In the genomic region with DNA sequence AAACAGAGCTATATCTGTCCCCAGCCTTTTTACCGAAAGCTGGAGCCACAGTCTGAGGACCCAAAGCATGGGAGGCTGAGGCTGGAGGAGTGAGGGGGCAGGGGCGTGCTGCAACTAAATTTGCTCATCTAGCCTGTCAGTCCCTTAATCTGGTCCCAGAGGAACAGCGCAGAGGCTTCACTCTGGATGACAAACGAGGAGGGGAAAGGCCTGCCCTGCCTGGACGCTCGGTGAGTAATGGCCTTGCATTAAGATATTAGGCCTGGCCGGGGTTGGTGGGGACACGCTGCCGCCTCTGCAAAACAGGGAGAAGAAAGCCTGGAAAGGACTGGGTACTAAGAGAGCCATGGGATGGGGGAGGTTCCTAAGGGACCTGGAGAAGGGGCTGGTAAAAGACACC, we compare ENCODE assay signal across 29 mouse cellular contexts. TPM values are rescaled to one million over a fixed set of nuclear protein-coding genes. Genes with fewer than 3 reads are reported as not detected.
DNase-seq lines count a peak whose midpoint lies in the region; ATAC-seq lines count a peak whose summit lies in the region.
"Had no signal": no experiment of that assay in that cellular context is flagged by ENCODE, and none has a peak within 500 bp of the region (broad histone marks: within the 10 kb centered on the region; RNA-seq: fewer than 3 reads in every experiment).

No protein-coding gene starts in this region.

- H3K9ac ChIP-seq in hindbrain, embryonic 16.5 days (ENCODE audit: low read depth, low read length): no peak overlapping the region
- H3K9ac ChIP-seq in neural tube, embryonic 12.5 days: no peak overlapping the region
- H3K9ac ChIP-seq in hindbrain, embryonic 12.5 days: no peak overlapping the region
- H3K9ac ChIP-seq: embryonic facial prominence, embryonic 12.5 days; forebrain, embryonic 13.5 days; heart, embryonic 13.5 days; liver, embryonic 13.5 days had no signal

- peak; percentile 15 for DNase-seq in hindbrain, embryonic 10.5 days (ENCODE audit: low spot score)
- DNase-seq in neural tube, embryonic 10.5 days (ENCODE audit: extremely low spot score, low spot score): no peak
- DNase-seq in thymus, postnatal 0 days (ENCODE audit: low spot score): no peak
- DNase-seq: cerebellum, postnatal 10 days; gastrocnemius, postnatal 36 days; heart, adult 2 months; heart, postnatal 14 days; kidney, adult 18-20 months; layer of hippocampus, adult 9-11 months; liver, embryonic 13.5 days; lung, adult 2 months; lung, postnatal 14 days; thymus, postnatal 25 days had no signal

- no peak overlapping the region for H3K4me3 ChIP-seq in hindbrain, embryonic 10.5 days
- no peak overlapping the region for H3K4me3 ChIP-seq in hindbrain, embryonic 16.5 days (ENCODE audit: low read length)
- no peak overlapping the region for H3K4me3 ChIP-seq in neural tube, embryonic 12.5 days
- no peak overlapping the region for H3K4me3 ChIP-seq in hindbrain, embryonic 12.5 days
- H3K4me3 ChIP-seq: embryonic facial prominence, embryonic 12.5 days; forebrain, embryonic 13.5 days; heart, adult 2 months; heart, embryonic 13.5 days; liver, embryonic 13.5 days had no signal

- no peaks in the 10 kb centered on the region for H3K9me3 ChIP-seq in hindbrain, embryonic 10.5 days
- no peaks in the 10 kb centered on the region for H3K9me3 ChIP-seq in hindbrain, embryonic 16.5 days (ENCODE audit: control insufficient read depth, low read length)
- no peaks in the 10 kb centered on the region for H3K9me3 ChIP-seq in neural tube, embryonic 12.5 days
- H3K9me3 ChIP-seq in hindbrain, embryonic 12.5 days (replicated peaks): no peaks in the 10 kb centered on the region
- H3K9me3 ChIP-seq: embryonic facial prominence, embryonic 12.5 days; forebrain, embryonic 13.5 days; heart, embryonic 13.5 days; liver, embryonic 13.5 days had no signal

- no peak for ATAC-seq in hindbrain, embryonic 16.5 days
- ATAC-seq in neural tube, embryonic 12.5 days (ENCODE audit: low FRiP score, low read depth): no peak
- no peak for ATAC-seq in hindbrain, embryonic 12.5 days (ENCODE audit: low FRiP score)
- ATAC-seq in megakaryocyte, adult 5-6 weeks (ENCODE audit: poor library complexity, severe bottlenecking): no peak
- ATAC-seq: forebrain, embryonic 13.5 days had no signal

- no peaks in the 10 kb centered on the region for H3K36me3 ChIP-seq in hindbrain, embryonic 10.5 days
- no peaks in the 10 kb centered on the region for H3K36me3 ChIP-seq in hindbrain, embryonic 16.5 days (ENCODE audit: control insufficient read depth, insufficient read depth, low read length)
- no peaks in the 10 kb centered on the region for H3K36me3 ChIP-seq in neural tube, embryonic 12.5 days
- H3K36me3 ChIP-seq in hindbrain, embryonic 12.5 days: no peaks in the 10 kb centered on the region
- H3K36me3 ChIP-seq: embryonic facial prominence, embryonic 12.5 days; heart, embryonic 13.5 days; liver, embryonic 13.5 days had no signal

- peaks cover 59% of the 10 kb centered on the region for H3K4me1 ChIP-seq in hindbrain, embryonic 10.5 days (replicated peaks)
- peaks cover 20% of the 10 kb centered on the region for H3K4me1 ChIP-seq in hindbrain, embryonic 16.5 days (ENCODE audit: control insufficient read depth, insufficient read depth, low read depth, low read length)
- H3K4me1 ChIP-seq in neural tube, embryonic 12.5 days: peaks cover 40% of the 10 kb centered on the region
- peaks cover 65% of the 10 kb centered on the region for H3K4me1 ChIP-seq in hindbrain, embryonic 12.5 days

- peak overlapping the region; percentile 66 for H3K27ac ChIP-seq in hindbrain, embryonic 10.5 days
- no peak overlapping the region for H3K27ac ChIP-seq in hindbrain, embryonic 16.5 days (ENCODE audit: low read depth, low read length)
- peak overlapping the region; percentile 44 for H3K27ac ChIP-seq in neural tube, embryonic 12.5 days
- H3K27ac ChIP-seq in hindbrain, embryonic 12.5 days: peak overlapping the region; percentile 67
- H3K27ac ChIP-seq: embryonic facial prominence, embryonic 12.5 days; forebrain, embryonic 13.5 days; heart, adult 2 months; heart, embryonic 13.5 days; liver, embryonic 13.5 days had no signal

- WGBS in hindbrain, embryonic 10.5 days: 49% methylated on average over 9 of the region's 9 CpGs
- WGBS in hindbrain, embryonic 16.5 days: 40% methylated on average over 9 of the region's 9 CpGs
- 46% methylated on average over 9 of the region's 9 CpGs for WGBS in neural tube, embryonic 12.5 days
- WGBS in hindbrain, embryonic 12.5 days: 34% methylated on average over 9 of the region's 9 CpGs

- no peak overlapping the region for H3K4me2 ChIP-seq in hindbrain, embryonic 16.5 days (ENCODE audit: low read length)
- H3K4me2 ChIP-seq in neural tube, embryonic 12.5 days (replicated peaks): peak overlapping the region; percentile 9
- no peak overlapping the region for H3K4me2 ChIP-seq in hindbrain, embryonic 12.5 days (replicated peaks)
- H3K4me2 ChIP-seq: embryonic facial prominence, embryonic 12.5 days; forebrain, embryonic 13.5 days; heart, embryonic 13.5 days; liver, embryonic 13.5 days had no signal

- peaks cover 76% of the 10 kb centered on the region for H3K27me3 ChIP-seq in hindbrain, embryonic 10.5 days (ENCODE audit: insufficient read depth, poor library complexity, severe bottlenecking)
- H3K27me3 ChIP-seq in hindbrain, embryonic 16.5 days (replicated peaks; ENCODE audit: control insufficient read depth, insufficient read depth, low read length): no peaks in the 10 kb centered on the region
- peaks cover 13% of the 10 kb centered on the region for H3K27me3 ChIP-seq in neural tube, embryonic 12.5 days (replicated peaks)
- peaks cover 40% of the 10 kb centered on the region for H3K27me3 ChIP-seq in hindbrain, embryonic 12.5 days

RNA-seq across cellular contexts. Expression of gene Prss56, which starts 10.8 kb away (rescaled TPM):
- 0.34 and 5.8 TPM in 2 replicates for polyA plus RNA-seq in hindbrain, embryonic 10.5 days (2016; fragmentation: Nextera tagmentation; extraction: Ambion mirVana)
- 2.1 and 2.6 TPM in 2 replicates for polyA plus RNA-seq in hindbrain, embryonic 16.5 days (2015; fragmentation: Nextera tagmentation; extraction: Ambion mirVana)
- polyA plus RNA-seq in neural tube, embryonic 12.5 days (2016; fragmentation: Nextera tagmentation; extraction: Ambion mirVana): 2.7 and 4.6 TPM in 2 replicates
- 3.6 and 9.3 TPM in 2 replicates for polyA plus RNA-seq in hindbrain, embryonic 12.5 days (2016; fragmentation: Nextera tagmentation; extraction: Ambion mirVana)
- 0.10 and 0.36 TPM in 2 replicates for polyA plus RNA-seq in thymus, postnatal 0 days (2015; fragmentation: Nextera tagmentation; extraction: Ambion mirVana)
- total RNA-seq in megakaryocyte, adult 5-6 weeks (2015): not detected in 2 replicates
- not detected in 2 replicates for total RNA-seq in megakaryocyte, adult 5-6 weeks (2017)
- total RNA-seq: gastrocnemius, adult 18-20 months; gastrocnemius, postnatal 36 days; heart, adult 2 months; heart, postnatal 14 days; megakaryocyte progenitor cell, adult 5-6 weeks had no signal
- polyA plus RNA-seq: heart, adult 2 months; kidney, embryonic 16.5 days; large intestine, adult 2 months; liver, embryonic 13.5 days; lung, adult 2 months had no signal

RNA-seq across cellular contexts. Expression of gene Ecel1, which starts 16.0 kb away (rescaled TPM):
- polyA plus RNA-seq in hindbrain, embryonic 10.5 days (2016; fragmentation: Nextera tagmentation; extraction: Ambion mirVana): 5.4 and 21.9 TPM in 2 replicates
- polyA plus RNA-seq in hindbrain, embryonic 16.5 days (2015; fragmentation: Nextera tagmentation; extraction: Ambion mirVana): 34.9 and 40.2 TPM in 2 replicates
- 65.3 and 70.1 TPM in 2 replicates for polyA plus RNA-seq in neural tube, embryonic 12.5 days (2016; fragmentation: Nextera tagmentation; extraction: Ambion mirVana)
- 29.2 and 33.6 TPM in 2 replicates for polyA plus RNA-seq in hindbrain, embryonic 12.5 days (2016; fragmentation: Nextera tagmentation; extraction: Ambion mirVana)
- polyA plus RNA-seq in thymus, postnatal 0 days (2015; fragmentation: Nextera tagmentation; extraction: Ambion mirVana): 0.32 and 0.55 TPM in 2 replicates
- total RNA-seq in megakaryocyte, adult 5-6 weeks (2015): not detected in 2 replicates
- not detected in 2 replicates for total RNA-seq in megakaryocyte, adult 5-6 weeks (2017)
- total RNA-seq: gastrocnemius, adult 18-20 months; gastrocnemius, postnatal 36 days; heart, adult 2 months; heart, postnatal 14 days; megakaryocyte progenitor cell, adult 5-6 weeks had no signal
- polyA plus RNA-seq: liver, embryonic 13.5 days; lung, adult 2 months had no signal

RNA-seq across cellular contexts. Expression of gene Chrnd, which starts 18.1 kb away (rescaled TPM):
- 0.10 TPM in 1 of 2 replicates, not detected in the other for polyA plus RNA-seq in hindbrain, embryonic 10.5 days (2016; fragmentation: Nextera tagmentation; extraction: Ambion mirVana)
- 0.62 TPM in 1 of 2 replicates, not detected in the other for polyA plus RNA-seq in hindbrain, embryonic 16.5 days (2015; fragmentation: Nextera tagmentation; extraction: Ambion mirVana)
- 0.53 and 0.60 TPM in 2 replicates for polyA plus RNA-seq in neural tube, embryonic 12.5 days (2016; fragmentation: Nextera tagmentation; extraction: Ambion mirVana)
- polyA plus RNA-seq in hindbrain, embryonic 12.5 days (2016; fragmentation: Nextera tagmentation; extraction: Ambion mirVana): 0.14 and 0.64 TPM in 2 replicates
- polyA plus RNA-seq in thymus, postnatal 0 days (2015; fragmentation: Nextera tagmentation; extraction: Ambion mirVana): 0.14 and 0.24 TPM in 2 replicates
- not detected in 2 replicates for total RNA-seq in megakaryocyte, adult 5-6 weeks (2015)
- total RNA-seq in megakaryocyte, adult 5-6 weeks (2017): not detected in 2 replicates
- total RNA-seq: heart, adult 2 months; heart, postnatal 14 days; left cerebral cortex, adult 18-20 months; left cerebral cortex, postnatal 36 days; megakaryocyte progenitor cell, adult 5-6 weeks; MEL had no signal
- polyA plus RNA-seq: cortical plate, adult 2 months; forebrain, embryonic 13.5 days; heart, adult 2 months; heart, embryonic 13.5 days; large intestine, adult 2 months; stomach, embryonic 14.5 days had no signal

RNA-seq across cellular contexts. Expression of gene Chrng, which starts 32.1 kb away (rescaled TPM):
- 0.37 and 1.3 TPM in 2 replicates for polyA plus RNA-seq in hindbrain, embryonic 10.5 days (2016; fragmentation: Nextera tagmentation; extraction: Ambion mirVana)
- 0.96 TPM in 1 of 2 replicates, not detected in the other for polyA plus RNA-seq in hindbrain, embryonic 16.5 days (2015; fragmentation: Nextera tagmentation; extraction: Ambion mirVana)
- 2.0 and 3.2 TPM in 2 replicates for polyA plus RNA-seq in neural tube, embryonic 12.5 days (2016; fragmentation: Nextera tagmentation; extraction: Ambion mirVana)
- polyA plus RNA-seq in hindbrain, embryonic 12.5 days (2016; fragmentation: Nextera tagmentation; extraction: Ambion mirVana): 0.90 and 3.0 TPM in 2 replicates
- 0.53 and 0.70 TPM in 2 replicates for polyA plus RNA-seq in thymus, postnatal 0 days (2015; fragmentation: Nextera tagmentation; extraction: Ambion mirVana)
- not detected in 2 replicates for total RNA-seq in megakaryocyte, adult 5-6 weeks (2015)
- not detected in 2 replicates for total RNA-seq in megakaryocyte, adult 5-6 weeks (2017)
- total RNA-seq: gastrocnemius, adult 18-20 months; heart, adult 2 months; heart, postnatal 14 days; left cerebral cortex, adult 18-20 months; left cerebral cortex, postnatal 36 days; megakaryocyte progenitor cell, adult 5-6 weeks; MEL had no signal
- polyA plus RNA-seq: cortical plate, adult 2 months; forebrain, embryonic 13.5 days; heart, adult 2 months; large intestine, adult 2 months; stomach, embryonic 14.5 days had no signal

RNA-seq across cellular contexts. Expression of gene Eif4e2, which starts 41.4 kb away (rescaled TPM):
- polyA plus RNA-seq in hindbrain, embryonic 10.5 days (2016; fragmentation: Nextera tagmentation; extraction: Ambion mirVana): 172 and 173 TPM in 2 replicates
- 79.3 and 88.1 TPM in 2 replicates for polyA plus RNA-seq in hindbrain, embryonic 16.5 days (2015; fragmentation: Nextera tagmentation; extraction: Ambion mirVana)
- polyA plus RNA-seq in neural tube, embryonic 12.5 days (2016; fragmentation: Nextera tagmentation; extraction: Ambion mirVana): 138 and 150 TPM in 2 replicates
- 148 and 150 TPM in 2 replicates for polyA plus RNA-seq in hindbrain, embryonic 12.5 days (2016; fragmentation: Nextera tagmentation; extraction: Ambion mirVana)
- polyA plus RNA-seq in thymus, postnatal 0 days (2015; fragmentation: Nextera tagmentation; extraction: Ambion mirVana): 167 and 170 TPM in 2 replicates
- 75.9 and 81.3 TPM in 2 replicates for total RNA-seq in megakaryocyte, adult 5-6 weeks (2015)
- 118 and 156 TPM in 2 replicates for total RNA-seq in megakaryocyte, adult 5-6 weeks (2017)
